ENCODE assay signal across 7 mouse cellular contexts in the genomic region with DNA sequence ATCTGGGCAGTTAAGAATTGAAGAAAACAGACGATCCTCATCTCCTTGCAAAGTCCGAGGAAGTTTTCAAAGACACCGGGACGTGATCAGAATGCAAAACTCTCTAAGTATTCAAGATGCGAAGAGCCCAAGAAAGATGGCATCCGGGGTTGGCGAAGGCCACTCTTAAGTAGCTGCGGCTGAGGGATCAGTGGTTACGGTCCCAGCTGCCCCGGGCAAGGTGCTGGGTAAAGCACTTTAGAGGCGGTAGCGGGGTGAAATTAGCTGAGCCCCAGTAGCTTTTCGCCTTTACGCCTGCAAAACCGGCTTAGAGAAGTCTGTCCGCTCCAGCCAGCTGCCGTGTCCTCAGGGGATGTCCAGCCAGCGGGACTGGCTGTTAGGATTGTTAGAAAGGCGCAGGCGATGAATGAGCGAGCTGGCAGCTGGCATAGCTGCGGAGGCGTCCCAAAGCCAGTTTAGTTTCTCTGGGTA. TPM values are rescaled to one million over a fixed set of nuclear protein-coding genes. Genes with fewer than 3 reads are reported as not detected.
DNase-seq lines count a peak whose midpoint lies in the region; ATAC-seq and TF ChIP-seq lines count a peak whose summit lies in the region.

No protein-coding gene starts in this region.

- peak overlapping the region; percentile 72 for H3K4me3 ChIP-seq in cortical plate, adult 2 months (ENCODE audit: insufficient read depth, low read length)
- H3K4me3 ChIP-seq in intestine, embryonic 16.5 days (ENCODE audit: low read length) = peak overlapping the region; percentile 57
- H3K4me3 ChIP-seq in midbrain, embryonic 11.5 days (ENCODE audit: low read depth, low read length) = peak overlapping the region; percentile 77
- H3K4me3 ChIP-seq in stomach, embryonic 16.5 days (replicated peaks; ENCODE audit: low read length) = peak overlapping the region; percentile 57

- intact Hi-C loops in gastrocnemius, postnatal 36 days (cut with DNase I) = loop anchor here (5.0 kb wide), 2 partner anchors 38 to 58 kb away; a partner anchor contains a TSS
- intact Hi-C loops in left cerebral cortex, postnatal 4 days (cut with DNase I) = no loop called here

- no peaks in the 10 kb centered on the region for H3K36me3 ChIP-seq in intestine, embryonic 16.5 days (ENCODE audit: control insufficient read depth, insufficient read depth, low read length)
- H3K36me3 ChIP-seq in midbrain, embryonic 11.5 days (ENCODE audit: control insufficient read depth, insufficient read depth, low read length) = peaks cover 5% of the 10 kb centered on the region
- H3K36me3 ChIP-seq in stomach, embryonic 16.5 days (ENCODE audit: control insufficient read depth, insufficient read depth, low read length) = no peaks in the 10 kb centered on the region

- peaks cover 10% of the 10 kb centered on the region for H3K27me3 ChIP-seq in intestine, embryonic 16.5 days (replicated peaks; ENCODE audit: control insufficient read depth, insufficient read depth, low read length)
- no peaks in the 10 kb centered on the region for H3K27me3 ChIP-seq in midbrain, embryonic 11.5 days (ENCODE audit: control insufficient read depth, insufficient read depth, low read length)
- no peaks in the 10 kb centered on the region; the same call in 1 of the 2 replicates for H3K27me3 ChIP-seq in stomach, embryonic 16.5 days (ENCODE audit: control insufficient read depth, insufficient read depth, low read length)

- H3K4me2 ChIP-seq in intestine, embryonic 16.5 days (ENCODE audit: low read depth, low read length) = peak overlapping the region; percentile 99
- H3K4me2 ChIP-seq in midbrain, embryonic 11.5 days = peak overlapping the region; percentile 54
- peak overlapping the region; percentile 86 for H3K4me2 ChIP-seq in stomach, embryonic 16.5 days (ENCODE audit: low read depth, low read length)

- TF ChIP-seq POLR2A in cortical plate, adult 2 months (IDR thresholded peaks at IDR 0.05; ENCODE audit: extremely low read depth, insufficient read depth, low read length) = no peak

- under 1% methylated on average over 23 of the region's 23 CpGs for WGBS in intestine, embryonic 16.5 days
- under 1% methylated on average over 23 of the region's 23 CpGs for WGBS in midbrain, embryonic 11.5 days
- under 1% methylated on average over 23 of the region's 23 CpGs for WGBS in stomach, embryonic 16.5 days

- TF ChIP-seq CTCF in cortical plate, adult 2 months (IDR thresholded peaks at IDR 0.05; ENCODE audit: extremely low read depth, insufficient read depth, low read length) = no peak

- ATAC-seq in intestine, embryonic 16.5 days = no peak
- ATAC-seq in midbrain, embryonic 11.5 days (ENCODE audit: low FRiP score) = peak; percentile 28
- ATAC-seq in stomach, embryonic 16.5 days (ENCODE audit: insufficient read depth, low FRiP score) = no peak

- H3K9me3 ChIP-seq in intestine, embryonic 16.5 days (ENCODE audit: control insufficient read depth, low read length) = no peaks in the 10 kb centered on the region
- no peaks in the 10 kb centered on the region for H3K9me3 ChIP-seq in midbrain, embryonic 11.5 days (ENCODE audit: control insufficient read depth, low read length)
- no peaks in the 10 kb centered on the region for H3K9me3 ChIP-seq in stomach, embryonic 16.5 days (replicated peaks; ENCODE audit: control insufficient read depth, low read length)

- peak overlapping the region; percentile 68 for H3K9ac ChIP-seq in intestine, embryonic 16.5 days (ENCODE audit: low read depth, low read length)
- H3K9ac ChIP-seq in midbrain, embryonic 11.5 days (ENCODE audit: low read length) = peak overlapping the region; percentile 95
- H3K9ac ChIP-seq in stomach, embryonic 16.5 days (ENCODE audit: low read length) = peak overlapping the region; percentile 62

- peaks cover 2% of the 10 kb centered on the region; the same call in 1 of the 2 replicates for H3K4me1 ChIP-seq in cortical plate, adult 2 months (ENCODE audit: control insufficient read depth, insufficient read depth, low read length)
- H3K4me1 ChIP-seq in intestine, embryonic 16.5 days (ENCODE audit: control insufficient read depth, insufficient read depth, low read length) = peaks cover 5% of the 10 kb centered on the region; the same call in 1 of the 2 replicates
- peaks cover 3% of the 10 kb centered on the region; the same call in 1 of the 2 replicates for H3K4me1 ChIP-seq in midbrain, embryonic 11.5 days (ENCODE audit: control insufficient read depth, insufficient read depth, low read length)
- H3K4me1 ChIP-seq in stomach, embryonic 16.5 days (ENCODE audit: control insufficient read depth, insufficient read depth, low read length) = no peaks in the 10 kb centered on the region

- H3K27ac ChIP-seq in cortical plate, adult 2 months (ENCODE audit: insufficient read depth, low read length) = peak overlapping the region; percentile 78
- no peak overlapping the region for H3K27ac ChIP-seq in intestine, embryonic 16.5 days (ENCODE audit: low read length)
- H3K27ac ChIP-seq in midbrain, embryonic 11.5 days (ENCODE audit: low read depth, low read length) = peak overlapping the region; percentile 99
- H3K27ac ChIP-seq in stomach, embryonic 16.5 days (ENCODE audit: low read length) = no peak overlapping the region

- DNase-seq in adrenal gland, postnatal 10 days = peak; percentile 66
- DNase-seq in gastrocnemius, postnatal 36 days = peak; percentile 19 to 27
- DNase-seq in left cerebral cortex, postnatal 4 days = peak; percentile 58
- peak; percentile 98 for DNase-seq in midbrain, embryonic 11.5 days (ENCODE audit: low spot score, missing footprints)

RNA-seq across cellular contexts. Expression of a gene that starts 0.9 kb away (rescaled TPM):
- 10 to 100 TPM; 20.1 TPM for total RNA-seq in adrenal gland, postnatal 10 days (2021)
- polyA plus RNA-seq in cortical plate, adult 2 months (2012; rRNA removed) = 32.9 and 39.3 TPM in 2 replicates
- total RNA-seq in gastrocnemius, postnatal 36 days (2021) = 10 to 100 TPM; 13.9 to 15.6 TPM
- 4.8 and 5.5 TPM in 2 replicates for polyA plus RNA-seq in intestine, embryonic 16.5 days (2015; fragmentation: Nextera tagmentation; extraction: Ambion mirVana)
- 10 to 100 TPM; 15.3 to 16.1 TPM for total RNA-seq in left cerebral cortex, postnatal 4 days (2021)
- 95.1 and 102 TPM in 2 replicates for polyA plus RNA-seq in midbrain, embryonic 11.5 days (2014; fragmentation: Nextera tagmentation; extraction: Ambion mirVana)
- 6.2 and 6.7 TPM in 2 replicates for polyA plus RNA-seq in stomach, embryonic 16.5 days (2015; fragmentation: Nextera tagmentation; extraction: Ambion mirVana)

RNA-seq across cellular contexts. Expression of a gene that starts 39.3 kb away (rescaled TPM):
- total RNA-seq in adrenal gland, postnatal 10 days (2021) = 10 to 100 TPM; 48.7 to 51.8 TPM
- polyA plus RNA-seq in cortical plate, adult 2 months (2012; rRNA removed) = 19.7 and 20.6 TPM in 2 replicates
- 10 to 100 TPM; 15.7 to 16.2 TPM for total RNA-seq in gastrocnemius, postnatal 36 days (2021)
- 45.1 and 49.4 TPM in 2 replicates for polyA plus RNA-seq in intestine, embryonic 16.5 days (2015; fragmentation: Nextera tagmentation; extraction: Ambion mirVana)
- total RNA-seq in left cerebral cortex, postnatal 4 days (2021) = 10 to 100 TPM; 18.4 to 20.1 TPM
- 60.2 and 60.4 TPM in 2 replicates for polyA plus RNA-seq in midbrain, embryonic 11.5 days (2014; fragmentation: Nextera tagmentation; extraction: Ambion mirVana)
- 38.3 and 46.9 TPM in 2 replicates for polyA plus RNA-seq in stomach, embryonic 16.5 days (2015; fragmentation: Nextera tagmentation; extraction: Ambion mirVana)

RNA-seq across cellular contexts. Expression of a gene that starts 59.9 kb away (rescaled TPM):
- 10 to 100 TPM; 61.0 to 65.8 TPM for total RNA-seq in adrenal gland, postnatal 10 days (2021)
- polyA plus RNA-seq in cortical plate, adult 2 months (2012; rRNA removed) = 15.3 and 16.1 TPM in 2 replicates
- 10 to 100 TPM; 17.9 to 24.4 TPM for total RNA-seq in gastrocnemius, postnatal 36 days (2021)
- polyA plus RNA-seq in intestine, embryonic 16.5 days (2015; fragmentation: Nextera tagmentation; extraction: Ambion mirVana) = 24.3 and 25.1 TPM in 2 replicates
- 10 to 100 TPM; 26.1 to 26.7 TPM for total RNA-seq in left cerebral cortex, postnatal 4 days (2021)
- polyA plus RNA-seq in midbrain, embryonic 11.5 days (2014; fragmentation: Nextera tagmentation; extraction: Ambion mirVana) = 41.2 and 45.1 TPM in 2 replicates
- polyA plus RNA-seq in stomach, embryonic 16.5 days (2015; fragmentation: Nextera tagmentation; extraction: Ambion mirVana) = 31.3 and 32.0 TPM in 2 replicates

Comparison
In these comparisons a context has a peak if more than half of its experiments do, and no peak if none do; other contexts are left out.
1. DNase-seq: peak in every context shown above with its lines; median percentile 98 in midbrain, embryonic 11.5 days; 66 in adrenal gland, postnatal 10 days; 58 in left cerebral cortex, postnatal 4 days; 23 in gastrocnemius, postnatal 36 days.
2. H3K27ac ChIP-seq: peak in cortical plate, adult 2 months (single experiment) and midbrain, embryonic 11.5 days (single experiment); none in intestine, embryonic 16.5 days (single experiment) and stomach, embryonic 16.5 days (single experiment).
3. Peak in every context shown above with its lines, with median percentiles within 50 percentile points of each other: H3K4me3 ChIP-seq, H3K4me2 ChIP-seq and H3K9ac ChIP-seq.